Mouse (Mus musculus): ENCODE measurements at regions not wholly inside any gene's neighbourhood (a gene's known extent, or its start where the extent isn't known, plus 50 kb on each side); places are given as distances from the start of the nearest gene placed in this dataset.

DNA sequence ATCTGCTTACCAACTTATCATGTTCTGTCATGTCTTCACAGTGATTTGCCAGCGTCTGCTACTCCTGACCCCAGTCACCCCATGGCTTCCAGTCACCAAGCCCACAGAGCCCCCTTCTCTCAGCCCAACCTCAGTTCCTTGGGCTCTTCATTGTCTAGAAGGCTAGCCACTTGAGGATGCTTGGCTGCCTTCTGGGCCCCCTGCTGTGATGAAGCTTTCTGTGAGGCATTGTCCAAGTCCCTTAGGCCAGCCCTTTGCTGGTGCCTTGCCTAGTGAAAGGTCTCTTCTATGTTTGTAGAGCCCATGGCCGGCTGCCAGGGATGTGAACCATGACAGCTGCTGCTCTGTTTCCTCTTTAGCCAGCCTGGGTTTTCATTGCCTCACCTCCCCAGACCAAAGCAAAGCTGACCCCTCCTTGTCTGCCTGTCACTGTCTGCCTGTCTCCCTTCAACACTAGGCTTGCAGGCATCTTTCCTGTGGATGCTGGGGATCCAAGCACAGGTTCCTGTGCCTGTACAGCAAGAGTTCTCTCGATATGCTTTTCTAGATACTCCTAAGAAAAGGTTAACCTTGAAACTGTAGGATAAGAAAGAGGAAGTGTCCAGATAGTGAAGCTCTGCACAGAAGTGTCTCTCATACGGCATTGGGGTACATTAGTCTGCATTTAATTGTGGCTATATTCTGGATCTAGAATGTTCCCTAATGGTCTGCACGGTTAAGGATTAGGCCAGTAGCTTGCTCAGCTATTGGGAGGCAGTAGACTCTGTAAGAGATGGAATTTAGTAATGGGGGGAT is 149.5 kb downstream of the Qrsl1 start:
- TF ChIP-seq POLR2A (IDR thresholded peaks at IDR 0.05; ENCODE audit: borderline replicate concordance, extremely low read depth, low read depth, low read length) (no peak), CTCF (IDR thresholded peaks at IDR 0.05; ENCODE audit: insufficient read depth, low read length) (no peak)
